Mouse (Mus musculus): ENCODE measurements around the gene 9230112D13Rik.

DNA sequence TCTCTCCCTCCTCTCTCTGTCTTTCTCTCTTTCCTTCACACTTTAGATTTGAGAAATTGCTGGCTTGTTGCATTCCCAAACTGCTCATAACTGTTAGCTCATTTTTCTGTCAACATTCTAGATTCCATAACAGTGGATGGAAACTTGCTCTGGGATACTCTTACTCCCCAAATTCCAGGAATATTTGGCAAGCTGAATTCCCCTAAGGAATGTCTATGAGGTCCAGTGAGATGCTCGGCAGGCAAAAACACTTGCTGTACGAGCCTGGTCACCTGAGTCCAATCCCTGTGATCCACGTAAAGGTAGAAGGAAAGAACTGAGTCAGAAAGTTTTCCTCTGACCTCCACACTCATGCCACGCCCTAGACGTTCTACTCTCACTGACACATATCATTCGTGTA is 9.9 kb upstream of the 9230112D13Rik start:
- no peak for TF ChIP-seq GATA1 (IDR thresholded peaks at IDR 0.05; ENCODE audit: low read length)
- TF ChIP-seq TAL1 (IDR thresholded peaks at IDR 0.05; ENCODE audit: low read length): no peak

Measured in erythroblast, embryonic 14.5 days (primary cell).